Mouse (Mus musculus): ENCODE data around the gene Rffl.
A peak's percentile ranks its signal among the peaks of the same experiment; 100 is the strongest.

Gene Rffl

GRCm38 (mm10) chr11:82871031-82871446, at the start of gene Rffl:
Gene Rffl (minus strand): TSS chr11:82871210.
- DNase-seq (ENCODE audit: low spot score in 2 of 2), result peak; percentile 97

- no peak for DNase-seq (ENCODE audit: low spot score in 2 of 2)
These were observed 49.8 kb upstream of the Rffl start for GRCm38 (mm10) chr11:82920768-82921167.

- peak; percentile 63 to 80 for DNase-seq (ENCODE audit: low spot score in 2 of 2)
These were observed 43.8 kb upstream of the Rffl start for GRCm38 (mm10) chr11:82914711-82915352.

GRCm38 (mm10) chr11:82910679-82911389, 39.8 kb upstream of the Rffl start:
- DNase-seq (ENCODE audit: low spot score in 2 of 2), result no peak

- DNase-seq (ENCODE audit: low spot score in 2 of 2), result no peak
These were observed 39.2 kb upstream of the Rffl start, which contains the start of gene Unc45b for GRCm38 (mm10) chr11:82910250-82910649. Gene Unc45b (plus strand): TSS chr11:82910550.

GRCm38 (mm10) chr11:82908608-82908989, 37.6 kb upstream of the Rffl start:
- no peak for DNase-seq (ENCODE audit: low spot score in 2 of 2)

GRCm38 (mm10) chr11:82907651-82908607, 36.9 kb upstream of the Rffl start, which contains the start of gene Nle1:
Gene Nle1 (minus strand): TSS chr11:82908411.
- peak; percentile 93 to 97 for DNase-seq (ENCODE audit: low spot score in 2 of 2)

GRCm38 (mm10) chr11:82905816-82906215, 34.8 kb upstream of the Rffl start:
- DNase-seq (ENCODE audit: low spot score in 2 of 2), result no peak

- no peak for DNase-seq (ENCODE audit: low spot score in 2 of 2)
These were observed 33.9 kb upstream of the Rffl start for GRCm38 (mm10) chr11:82904952-82905351.

- no peak for DNase-seq (ENCODE audit: low spot score in 2 of 2)
These were observed 30.7 kb upstream of the Rffl start for GRCm38 (mm10) chr11:82901606-82902310.

- DNase-seq (ENCODE audit: low spot score in 2 of 2), result no peak
These were observed 28.7 kb upstream of the Rffl start for GRCm38 (mm10) chr11:82899720-82900119.

GRCm38 (mm10) chr11:82897478-82897877, 26.5 kb upstream of the Rffl start:
- no peak for DNase-seq (ENCODE audit: low spot score in 2 of 2)

GRCm38 (mm10) chr11:82891936-82892335, 20.9 kb upstream of the Rffl start, which contains the start of gene Fndc8:
Gene Fndc8 (plus strand): TSS chr11:82892124.
- no peak for DNase-seq (ENCODE audit: low spot score in 2 of 2)

- DNase-seq (ENCODE audit: low spot score in 2 of 2), result peak; percentile 89 to 94
These were observed 19.3 kb upstream of the Rffl start, which contains the start of gene Rad51d for GRCm38 (mm10) chr11:82890342-82890762. Gene Rad51d (minus strand): TSS chr11:82890614.

- DNase-seq (ENCODE audit: low spot score in 2 of 2), result no peak
These were observed 18.7 kb upstream of the Rffl start for GRCm38 (mm10) chr11:82889524-82890341.

GRCm38 (mm10) chr11:82888491-82888946, 17.5 kb upstream of the Rffl start:
- DNase-seq (ENCODE audit: low spot score in 2 of 2), result peak in 1 of 2 experiments; percentile 32

- no peak for DNase-seq (ENCODE audit: low spot score in 2 of 2)
These were observed 15.5 kb upstream of the Rffl start for GRCm38 (mm10) chr11:82886559-82886958.

GRCm38 (mm10) chr11:82883180-82883579, 12.2 kb upstream of the Rffl start:
- DNase-seq (ENCODE audit: low spot score in 2 of 2), result no peak

- no peak for DNase-seq (ENCODE audit: low spot score in 2 of 2)
These were observed 6.8 kb upstream of the Rffl start for GRCm38 (mm10) chr11:82877726-82878344.

- no peak for DNase-seq (ENCODE audit: low spot score in 2 of 2)
These were observed 4.6 kb upstream of the Rffl start for GRCm38 (mm10) chr11:82875631-82876030.

Data from cerebellum, postnatal 4 days (tissue).